ENCODE assay signal across 22 mouse cellular contexts in genomic region chr11:67082793-67083192, GRCm38 (mm10). TPM values are rescaled to one million over a fixed set of nuclear protein-coding genes. Genes with fewer than 3 reads are reported as not detected.
"Had no signal": no experiment of that assay in that cellular context is flagged by ENCODE, and none has a peak within 500 bp of the region (broad histone marks: within the 10 kb centered on the region; RNA-seq: fewer than 3 reads in every experiment).

No protein-coding gene starts in this region.

- H3K36me3 ChIP-seq: limb, embryonic 10.5 days; limb, embryonic 13.5 days; liver, embryonic 12.5 days; liver, embryonic 15.5 days; midbrain, embryonic 10.5 days; neural tube, embryonic 12.5 days; neural tube, embryonic 15.5 days had no signal

- H3K4me1 ChIP-seq: neural tube, embryonic 15.5 days had no signal

- H3K9me3 ChIP-seq: limb, embryonic 10.5 days; limb, embryonic 13.5 days; liver, embryonic 12.5 days; liver, embryonic 15.5 days; midbrain, embryonic 10.5 days; neural tube, embryonic 12.5 days; neural tube, embryonic 15.5 days had no signal

- DNase-seq: kidney, adult 9 months; kidney, postnatal 14 days; kidney, postnatal 4 days; liver; lung, adult 18-20 months; lung, postnatal 14 days; lung, postnatal 4 days; midbrain, embryonic 14.5 days; right cerebral cortex, adult 18-20 months; right cerebral cortex, postnatal 14 days; right cerebral cortex, postnatal 4 days; thymus, adult 2 months; thymus, postnatal 14 days; thymus, postnatal 4 days had no signal

- ATAC-seq: liver, embryonic 12.5 days had no signal

- H3K4me3 ChIP-seq: limb, embryonic 10.5 days; limb, embryonic 13.5 days; liver, embryonic 12.5 days; liver, embryonic 15.5 days; midbrain, embryonic 10.5 days; neural tube, embryonic 12.5 days; neural tube, embryonic 15.5 days had no signal

- H3K4me2 ChIP-seq: limb, embryonic 13.5 days; liver, embryonic 12.5 days; liver, embryonic 15.5 days; neural tube, embryonic 12.5 days; neural tube, embryonic 15.5 days had no signal

RNA-seq across cellular contexts. Expression of gene Myh3, which starts 4.7 kb away (rescaled TPM):
- total RNA-seq: megakaryocyte progenitor cell, adult 5-6 weeks had no signal
